Mouse (Mus musculus): ENCODE data around the gene Cstl1. TPM values are rescaled to one million over a fixed set of nuclear protein-coding genes. Genes with fewer than 3 reads are reported as not detected.
"Not testable (repeated sequence)": the region's sequence is repeated elsewhere in the genome, so short reads cannot be mapped to it uniquely, and the experiment has no call there.

The Cstl1 gene
- polyA plus RNA-seq, 1 experiment from 2014 or later, result not detected

- Histone ChIP-seq H3K27me3 (ENCODE audit: control insufficient read depth, insufficient read depth, low read length) (no peaks in the 10 kb centered on the region), H3K9me3 (ENCODE audit: control insufficient read depth, low read length) (no peaks in the 10 kb centered on the region), H3K4me1 (replicated peaks; ENCODE audit: control insufficient read depth, insufficient read depth, low read length) (no peaks in the 10 kb centered on the region), H3K36me3 (ENCODE audit: control insufficient read depth, insufficient read depth, low read length) (no peaks in the 10 kb centered on the region), H3K9ac (ENCODE audit: low read depth, low read length) (no peak overlapping the region), H3K4me2 (replicated peaks; ENCODE audit: low read depth, low read length) (no peak overlapping the region), H3K27ac (ENCODE audit: low read depth, low read length) (no peak overlapping the region), H3K4me3 (ENCODE audit: low read depth, low read length) (no peak overlapping the region)
- whole genome bisulfite sequencing, result 83% methylated on average over 3 of the region's 3 CpGs
- ATAC-seq (ENCODE audit: low FRiP score), result no peak
- no peak for DNase-seq (ENCODE audit: low spot score)
Observed at GRCm38 (mm10) chr2:148743001-148743400, 7.2 kb upstream of the Cstl1 start.

- no peak for ATAC-seq (ENCODE audit: low FRiP score)
- H3K9ac ChIP-seq (ENCODE audit: low read depth, low read length), result no peak overlapping the region
Observed at GRCm38 (mm10) chr2:148743846-148744407, 6.2 kb upstream of the Cstl1 start.

GRCm38 (mm10) chr2:148751893-148752813, 2.0 kb downstream of the Cstl1 start:
- WGBS, result 24% methylated on average over 15 of the region's 15 CpGs
- Histone ChIP-seq H3K27me3 (ENCODE audit: control insufficient read depth, insufficient read depth, low read length) (no peaks in the 10 kb centered on the region), H3K9me3 (ENCODE audit: control insufficient read depth, low read length) (no peaks in the 10 kb centered on the region), H3K4me2 (replicated peaks; ENCODE audit: low read depth, low read length) (peak overlapping the region; percentile 15; the same call in 1 of the 2 replicates), H3K4me1 (replicated peaks; ENCODE audit: control insufficient read depth, insufficient read depth, low read length) (no peaks in the 10 kb centered on the region), H3K4me3 (ENCODE audit: low read depth, low read length) (0 out of 2 replicates have a peak overlapping the region, but pooled peaks have one; percentile 2), H3K27ac (ENCODE audit: low read depth, low read length) (no peak overlapping the region), H3K36me3 (ENCODE audit: control insufficient read depth, insufficient read depth, low read length) (no peaks in the 10 kb centered on the region), H3K9ac (ENCODE audit: low read depth, low read length) (no peak overlapping the region)
- ATAC-seq (ENCODE audit: low FRiP score) (peak; percentile 86), DNase-seq (ENCODE audit: low spot score) (peak; percentile 90)

More at GRCm38 (mm10) chr2:148743846-148744407, 6.2 kb upstream of the Cstl1 start:
- Histone ChIP-seq H3K36me3 (ENCODE audit: control insufficient read depth, insufficient read depth, low read length) (no peaks in the 10 kb centered on the region), H3K9me3 (ENCODE audit: control insufficient read depth, low read length) (no peaks in the 10 kb centered on the region), H3K4me1 (replicated peaks; ENCODE audit: control insufficient read depth, insufficient read depth, low read length) (no peaks in the 10 kb centered on the region), H3K4me2 (replicated peaks; ENCODE audit: low read depth, low read length) (no peak overlapping the region), H3K27ac (ENCODE audit: low read depth, low read length) (no peak overlapping the region), H3K4me3 (ENCODE audit: low read depth, low read length) (no peak overlapping the region), H3K27me3 (ENCODE audit: control insufficient read depth, insufficient read depth, low read length) (no peaks in the 10 kb centered on the region)
- 90% methylated on average over 3 of the region's 3 CpGs for WGBS
- no peak for DNase-seq (ENCODE audit: low spot score)

GRCm38 (mm10) chr2:148754310-148754846, 4.2 kb downstream of the Cstl1 start:
- Histone ChIP-seq H3K4me3 (ENCODE audit: low read depth, low read length) (no peak overlapping the region), H3K27ac (ENCODE audit: low read depth, low read length) (no peak overlapping the region), H3K9ac (ENCODE audit: low read depth, low read length) (no peak overlapping the region), H3K4me2 (replicated peaks; ENCODE audit: low read depth, low read length) (no peak overlapping the region), H3K4me1 (replicated peaks; ENCODE audit: control insufficient read depth, insufficient read depth, low read length) (no peaks in the 10 kb centered on the region), H3K36me3 (ENCODE audit: control insufficient read depth, insufficient read depth, low read length) (no peaks in the 10 kb centered on the region), H3K9me3 (ENCODE audit: control insufficient read depth, low read length) (no peaks in the 10 kb centered on the region), H3K27me3 (ENCODE audit: control insufficient read depth, insufficient read depth, low read length) (no peaks in the 10 kb centered on the region)
- 61% methylated on average over 1 of the region's 1 CpGs for WGBS
- DNase-seq (ENCODE audit: low spot score) (no peak), ATAC-seq (ENCODE audit: low FRiP score) (no peak)

- no peak overlapping the region for H3K27ac ChIP-seq (ENCODE audit: low read depth, low read length)
- no peak overlapping the region for H3K9ac ChIP-seq (ENCODE audit: low read depth, low read length)
- H3K9me3 ChIP-seq (ENCODE audit: control insufficient read depth, low read length), result no peaks in the 10 kb centered on the region
- H3K4me1 ChIP-seq (replicated peaks; ENCODE audit: control insufficient read depth, insufficient read depth, low read length), result no peaks in the 10 kb centered on the region
- DNase-seq (ENCODE audit: low spot score), result no peak
- ATAC-seq (ENCODE audit: low FRiP score), result no peak
- no peaks in the 10 kb centered on the region for H3K36me3 ChIP-seq (ENCODE audit: control insufficient read depth, insufficient read depth, low read length)
- H3K27me3 ChIP-seq (ENCODE audit: control insufficient read depth, insufficient read depth, low read length), result no peaks in the 10 kb centered on the region
- 92% methylated on average over 1 of the region's 1 CpGs for WGBS
- H3K4me3 ChIP-seq (ENCODE audit: low read depth, low read length), result no peak overlapping the region
- no peak overlapping the region for H3K4me2 ChIP-seq (replicated peaks; ENCODE audit: low read depth, low read length)
Observed at GRCm38 (mm10) chr2:148763648-148764388, 13.7 kb downstream of the Cstl1 start.

GRCm38 (mm10) chr2:148771397-148771796, 21.2 kb downstream of the Cstl1 start, which contains the start of gene Cst11:
TSS of gene Cst11 (minus strand) at chr2:148771497.
- H3K4me2 ChIP-seq (replicated peaks; ENCODE audit: low read depth, low read length); DNase-seq (ENCODE audit: low spot score); H3K27me3 ChIP-seq (ENCODE audit: control insufficient read depth, insufficient read depth, low read length); H3K9ac ChIP-seq (ENCODE audit: low read depth, low read length); H3K36me3 ChIP-seq (ENCODE audit: control insufficient read depth, insufficient read depth, low read length); H3K4me3 ChIP-seq (ENCODE audit: low read depth, low read length); H3K9me3 ChIP-seq (ENCODE audit: control insufficient read depth, low read length); ATAC-seq (ENCODE audit: low FRiP score); H3K27ac ChIP-seq (ENCODE audit: low read depth, low read length); H3K4me1 ChIP-seq (replicated peaks; ENCODE audit: control insufficient read depth, insufficient read depth, low read length): not testable (repeated sequence)
- 79% methylated on average over 4 of the region's 4 CpGs for WGBS

- Histone ChIP-seq H3K4me2 (replicated peaks; ENCODE audit: low read depth, low read length) (no peak within 1 kb of the TSS), H3K27ac (ENCODE audit: low read depth, low read length) (no peak within 1 kb of the TSS), H3K4me3 (ENCODE audit: low read depth, low read length) (no peak within 1 kb of the TSS), H3K9me3 (ENCODE audit: control insufficient read depth, low read length) (no peaks in the 10 kb centered on the region), H3K4me1 (replicated peaks; ENCODE audit: control insufficient read depth, insufficient read depth, low read length) (no peaks in the 10 kb centered on the region), H3K9ac (ENCODE audit: low read depth, low read length) (no peak within 1 kb of the TSS), H3K27me3 (ENCODE audit: control insufficient read depth, insufficient read depth, low read length) (no peaks in the 10 kb centered on the region), H3K36me3 (ENCODE audit: control insufficient read depth, insufficient read depth, low read length) (no peaks in the 10 kb centered on the region)
- ATAC-seq (ENCODE audit: low FRiP score) (no peak), DNase-seq (ENCODE audit: low spot score) (no peak)
- 20% methylated on average over 1 of the region's 1 CpGs for WGBS
Observed at GRCm38 (mm10) chr2:148781709-148782108, 31.6 kb downstream of the Cstl1 start, which contains the start of gene 8030411F24Rik. TSS of gene 8030411F24Rik (plus strand) at chr2:148782009.

GRCm38 (mm10) chr2:148789142-148789541, 39.0 kb downstream of the Cstl1 start, which contains the start of gene Cst12:
TSS of gene Cst12 (plus strand) at chr2:148789361.
- no peak for ATAC-seq (ENCODE audit: low FRiP score)
- DNase-seq (ENCODE audit: low spot score), result no peak
- no peaks in the 10 kb centered on the region for H3K4me1 ChIP-seq (replicated peaks; ENCODE audit: control insufficient read depth, insufficient read depth, low read length)
- no peaks in the 10 kb centered on the region for H3K9me3 ChIP-seq (ENCODE audit: control insufficient read depth, low read length)
- H3K4me2 ChIP-seq (replicated peaks; ENCODE audit: low read depth, low read length), result no peak within 1 kb of the TSS
- no peaks in the 10 kb centered on the region for H3K27me3 ChIP-seq (ENCODE audit: control insufficient read depth, insufficient read depth, low read length)
- H3K27ac ChIP-seq (ENCODE audit: low read depth, low read length), result no peak within 1 kb of the TSS
- WGBS, result 96% methylated on average over 6 of the region's 6 CpGs
- no peaks in the 10 kb centered on the region for H3K36me3 ChIP-seq (ENCODE audit: control insufficient read depth, insufficient read depth, low read length)
- no peak within 1 kb of the TSS for H3K4me3 ChIP-seq (ENCODE audit: low read depth, low read length)
- H3K9ac ChIP-seq (ENCODE audit: low read depth, low read length), result no peak within 1 kb of the TSS

Data from hindbrain, embryonic 11.5 days (tissue).